8 mouse cellular contexts compared by ENCODE assay signal in the genomic region with DNA sequence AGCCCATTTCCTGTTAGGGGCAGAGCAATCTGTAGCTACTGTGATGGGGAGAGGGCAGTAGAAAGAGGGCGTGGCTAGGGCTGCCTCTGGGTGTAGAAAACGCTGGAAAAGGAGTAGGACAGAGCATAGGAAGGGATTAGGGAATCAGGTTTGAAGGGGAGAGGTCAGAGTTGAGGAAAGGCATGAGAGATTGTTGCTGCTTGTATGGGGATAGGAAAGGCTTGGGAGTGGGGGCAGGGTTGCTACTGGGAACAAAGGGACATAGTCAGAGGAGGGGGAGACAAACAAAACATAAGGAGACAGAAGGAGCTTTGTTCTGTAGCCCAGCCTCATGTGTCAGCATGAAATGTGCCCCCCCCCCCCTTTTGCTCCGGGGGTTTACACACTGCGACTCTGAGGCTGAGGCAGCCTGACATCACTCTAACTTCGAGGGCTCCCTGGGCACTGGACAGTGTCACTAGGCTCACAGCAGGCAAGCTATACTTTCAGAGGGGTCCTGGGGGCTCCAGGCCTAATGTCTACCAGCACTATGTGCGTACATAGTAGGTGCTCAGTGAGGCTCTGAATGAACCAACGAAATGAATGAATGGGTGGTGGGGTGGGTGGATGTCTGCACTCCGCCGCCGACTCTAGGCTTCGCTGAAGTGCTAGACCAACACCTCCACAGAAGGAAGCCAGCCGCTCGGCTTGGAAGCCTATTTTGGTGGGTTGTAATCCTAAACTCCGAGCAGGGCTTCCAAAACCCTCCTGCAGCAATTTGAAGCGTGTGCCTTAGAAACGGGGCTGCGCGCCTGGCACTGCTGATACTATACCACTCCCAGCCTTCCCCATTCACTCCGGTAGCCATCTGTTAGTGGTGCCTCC. TPM values are rescaled to one million over a fixed set of nuclear protein-coding genes. Genes with fewer than 3 reads are reported as not detected.
DNase-seq lines count a peak whose midpoint lies in the region; ATAC-seq lines count a peak whose summit lies in the region.

No protein-coding gene starts in this region.

- H3K4me1 ChIP-seq in embryonic facial prominence, embryonic 12.5 days = peaks cover 22% of the 10 kb centered on the region
- peaks cover 11% of the 10 kb centered on the region; the same call in 1 of the 2 replicates for H3K4me1 ChIP-seq in intestine, embryonic 16.5 days (ENCODE audit: control insufficient read depth, insufficient read depth, low read length)

- H3K9ac ChIP-seq in embryonic facial prominence, embryonic 12.5 days = no peak overlapping the region
- H3K9ac ChIP-seq in intestine, embryonic 16.5 days (ENCODE audit: low read depth, low read length) = no peak overlapping the region

- peak overlapping the region; percentile 14; the same call in 1 of the 2 replicates for H3K4me2 ChIP-seq in embryonic facial prominence, embryonic 12.5 days (replicated peaks)
- H3K4me2 ChIP-seq in intestine, embryonic 16.5 days (ENCODE audit: low read depth, low read length) = no peak overlapping the region

- WGBS in embryonic facial prominence, embryonic 12.5 days = 25% methylated on average over 19 of the region's 19 CpGs
- 51% methylated on average over 19 of the region's 19 CpGs for WGBS in intestine, embryonic 16.5 days

- peak; percentile 56 for DNase-seq in layer of hippocampus, adult 11-12 months (ENCODE audit: low spot score)
- no peak for DNase-seq in layer of hippocampus, adult 8-10 months (ENCODE audit: low spot score in 2 of 2)
- peak; percentile 69 for DNase-seq in retina, embryonic 14.5 days (ENCODE audit: low spot score)
- DNase-seq in gastrocnemius, adult 8-10 months (ENCODE audit: low spot score in 2 of 2) = no peak
- no peak for DNase-seq in testis, postnatal 14 days (ENCODE audit: low spot score)
- DNase-seq in heart, postnatal 14 days = no peak

- H3K4me3 ChIP-seq in embryonic facial prominence, embryonic 12.5 days = no peak overlapping the region
- H3K4me3 ChIP-seq in intestine, embryonic 16.5 days (ENCODE audit: low read length) = no peak overlapping the region

- H3K27me3 ChIP-seq in embryonic facial prominence, embryonic 12.5 days = 0 out of 2 replicates have a peak, but pooled peaks cover 2% of the 10 kb centered on the region
- no peaks in the 10 kb centered on the region for H3K27me3 ChIP-seq in intestine, embryonic 16.5 days (replicated peaks; ENCODE audit: control insufficient read depth, insufficient read depth, low read length)

- H3K9me3 ChIP-seq in embryonic facial prominence, embryonic 12.5 days = no peaks in the 10 kb centered on the region
- H3K9me3 ChIP-seq in intestine, embryonic 16.5 days (ENCODE audit: control insufficient read depth, low read length) = no peaks in the 10 kb centered on the region

- peak overlapping the region; percentile 32; the same call in 1 of the 2 replicates for H3K27ac ChIP-seq in embryonic facial prominence, embryonic 12.5 days
- no peak overlapping the region for H3K27ac ChIP-seq in intestine, embryonic 16.5 days (ENCODE audit: low read length)

- H3K36me3 ChIP-seq in embryonic facial prominence, embryonic 12.5 days = no peaks in the 10 kb centered on the region
- no peaks in the 10 kb centered on the region for H3K36me3 ChIP-seq in intestine, embryonic 16.5 days (ENCODE audit: control insufficient read depth, insufficient read depth, low read length)

- peak; percentile 78; the same call in 1 of the 2 replicates for ATAC-seq in embryonic facial prominence, embryonic 12.5 days (ENCODE audit: insufficient number of reproducible peaks, insufficient read depth, low FRiP score, low TSS enrichment)
- peak; percentile 48 for ATAC-seq in intestine, embryonic 16.5 days

- intact Hi-C loops in heart, postnatal 14 days (cut with DNase I) = no loop called here

RNA-seq across cellular contexts. Expression of gene Adcy5, which starts 9.9 kb away (rescaled TPM):
- 10 to 100 TPM; 71.1 to 81.2 (median 79.8) TPM for total RNA-seq in layer of hippocampus, adult 8-10 months (2022)
- 2.1 and 2.6 TPM in 2 replicates for polyA plus RNA-seq in embryonic facial prominence, embryonic 12.5 days (2016; fragmentation: Nextera tagmentation; extraction: Ambion mirVana)
- 1.9 and 2.0 TPM in 2 replicates for polyA plus RNA-seq in intestine, embryonic 16.5 days (2015; fragmentation: Nextera tagmentation; extraction: Ambion mirVana)
- 1 to 10 TPM; 1.2 to 2.9 (median 1.9) TPM for total RNA-seq in gastrocnemius, adult 8-10 months (2022)
- total RNA-seq in heart, postnatal 14 days (2021) = 10 to 100 TPM; 50.4 to 50.9 TPM

Comparison
In these comparisons a context has a peak if more than half of its experiments do, and no peak if none do; other contexts are left out.
1. DNase-seq: peak in layer of hippocampus, adult 11-12 months (single experiment) and retina, embryonic 14.5 days (single experiment); none in layer of hippocampus, adult 8-10 months (0 of 2), gastrocnemius, adult 8-10 months (0 of 2), testis, postnatal 14 days (single experiment) and heart, postnatal 14 days (0 of 2).
2. RNA of gene Adcy5, which starts 9.9 kb away (total RNA-seq): 71.1 to 81.2 TPM in layer of hippocampus, adult 8-10 months and 50.4 to 50.9 TPM in heart, postnatal 14 days; 1.2 to 2.9 TPM in gastrocnemius, adult 8-10 months; every median in the first group is over 10 times any median in the second.